Mouse (Mus musculus) forebrain, postnatal 0 days (tissue): ENCODE measurements at regions not wholly inside any gene's neighbourhood (a gene's known extent, or its start where the extent isn't known, plus 50 kb on each side); places are given as distances from the start of the nearest gene placed in this dataset.

Experiments used
- ATAC-seq: fragments of 200-750 bp; cut with Nextera tagmentation; 2 replicates; pipeline ENCODE4 v1.8.0; 2017; ENCODE audit warnings: mild to moderate bottlenecking, moderate library complexity
- DNase-seq: peaks from one replicate; pipeline ENCODE4 v3.0.0-alpha.2; 2015
- H3K27ac ChIP-seq: fragments of 300-500 bp; sonication (generic); 2 replicates; pipeline ENCODE4 v1.5.1; 2014; ENCODE audit warnings: low read depth, mild to moderate bottlenecking, antibody characterized with exemption, low read length, moderate library complexity, mixed read lengths
- H3K27me3 ChIP-seq: fragments of 300-500 bp; sonication (generic); 2 replicates; pipeline ENCODE4 v1.6.1; 2014; ENCODE audit warnings: mild to moderate bottlenecking, low read length, mixed read lengths; ENCODE audit not compliant: insufficient read depth
- H3K36me3 ChIP-seq: fragments of 300-500 bp; sonication (generic); 2 replicates; pipeline ENCODE4 v1.6.1; 2014; ENCODE audit warnings: mild to moderate bottlenecking, moderate library complexity; ENCODE audit not compliant: insufficient read depth
- H3K4me1 ChIP-seq: fragments of 300-500 bp; sonication (generic); 2 replicates; pipeline ENCODE4 v1.6.1; 2014; ENCODE audit warnings: antibody characterized with exemption; ENCODE audit not compliant: insufficient read depth
- H3K4me2 ChIP-seq: fragments of 300-500 bp; sonication (generic); 2 replicates; pipeline ENCODE4 v1.6.1; 2014; ENCODE audit warnings: low read depth, mild to moderate bottlenecking, moderate library complexity
- H3K4me3 ChIP-seq: fragments of 300-500 bp; sonication (generic); 2 replicates; pipeline ENCODE4 v1.5.1; 2014; ENCODE audit warnings: low read depth, low read length, mixed read lengths
- H3K9ac ChIP-seq: fragments of 300-500 bp; sonication (generic); 2 replicates; pipeline ENCODE4 v1.6.1; 2014; ENCODE audit warnings: mild to moderate bottlenecking
- H3K9me3 ChIP-seq: fragments of 300-500 bp; sonication (generic); 2 replicates; pipeline ENCODE4 v1.6.1; 2016; ENCODE audit warnings: low read length
- CTCF ChIP-seq: sonication (generic); IDR thresholded peaks from 2 replicates; pipeline ENCODE4 v1.5.1; 2016; ENCODE audit warnings: antibody characterized with exemption, control low read depth, low read depth
- WGBS: fragments of 180-500 bp; shearing (Covaris S2); extraction: QIAGEN DNeasy Blood & Tissue Kit; methylation state at CpG from one replicate; pipeline ENCODE4 v1.1.7; 2014; 5-methylcytosine and 5-hydroxymethylcytosine counted together

DNA sequence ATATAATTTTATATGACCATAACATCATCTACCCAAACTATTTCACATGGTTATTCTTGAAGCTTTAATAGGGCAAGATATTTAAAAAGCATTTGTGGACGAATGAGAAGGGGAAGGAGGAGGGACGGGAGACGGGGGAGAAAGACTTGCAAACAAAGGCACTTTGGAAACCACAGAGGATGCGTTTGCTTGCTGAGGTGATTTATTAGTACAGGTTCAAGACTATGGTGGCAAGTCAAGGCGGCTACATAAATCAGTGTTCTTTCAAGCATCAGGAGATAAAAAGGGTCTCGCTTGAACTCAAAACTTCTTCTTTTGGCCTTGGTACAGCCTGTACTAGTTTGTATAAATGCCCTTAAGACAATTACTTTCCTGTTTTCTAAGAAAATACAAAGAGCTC lies 183.8 kb upstream of the Nr4a3 start:
- H3K9me3 ChIP-seq: no peaks in the 10 kb centered on the region
- H3K4me1 ChIP-seq: no peaks in the 10 kb centered on the region
- no peak for DNase-seq
- no peak overlapping the region for H3K27ac ChIP-seq
- no peaks in the 10 kb centered on the region for H3K36me3 ChIP-seq
- WGBS: 69% methylated on average over 6 of the region's 6 CpGs
- H3K4me2 ChIP-seq: no peak overlapping the region
- H3K27me3 ChIP-seq: no peaks in the 10 kb centered on the region
- no peak overlapping the region for H3K9ac ChIP-seq
- TF ChIP-seq CTCF: no peak
- no peak overlapping the region for H3K4me3 ChIP-seq
- no peak for ATAC-seq

DNA sequence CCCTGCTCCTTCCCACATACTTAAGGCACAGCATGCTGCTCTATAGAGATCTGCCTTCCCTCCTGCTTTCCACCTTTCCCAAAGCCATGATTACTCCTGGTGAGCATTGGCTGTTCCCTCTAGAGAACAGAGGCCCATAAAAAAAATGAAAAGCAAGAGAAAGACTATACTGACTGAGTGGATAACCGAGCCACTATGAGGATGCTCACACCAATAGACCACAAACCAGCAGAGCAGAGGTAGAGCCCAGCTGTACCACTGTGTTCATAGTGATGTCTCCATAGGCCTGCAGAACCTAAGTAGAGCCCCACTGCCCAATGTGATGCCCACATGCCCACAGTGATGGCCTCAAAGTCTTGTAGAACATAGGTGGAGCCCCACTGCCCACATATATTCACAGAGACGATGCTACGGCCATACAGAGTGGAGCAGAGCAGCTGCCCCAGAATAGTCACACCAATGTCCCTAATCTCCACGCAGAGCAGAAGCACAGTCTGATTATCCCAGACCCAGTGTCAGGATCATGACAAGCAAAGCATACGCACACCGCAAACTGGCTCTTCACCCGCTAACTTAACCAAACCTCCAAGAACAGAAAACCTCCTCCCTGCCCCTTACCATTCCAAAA lies 174.8 kb upstream of the Nr4a3 start:
- no peak overlapping the region for H3K9ac ChIP-seq
- H3K9me3 ChIP-seq: no peaks in the 10 kb centered on the region
- H3K4me2 ChIP-seq: no peak overlapping the region
- TF ChIP-seq CTCF: no peak
- no peaks in the 10 kb centered on the region for H3K4me1 ChIP-seq
- H3K27ac ChIP-seq: no peak overlapping the region
- no peaks in the 10 kb centered on the region for H3K27me3 ChIP-seq
- no peaks in the 10 kb centered on the region for H3K36me3 ChIP-seq
- no peak for DNase-seq
- ATAC-seq: no peak
- 91% methylated on average over 7 of the region's 7 CpGs for WGBS
- H3K4me3 ChIP-seq: no peak overlapping the region

DNA sequence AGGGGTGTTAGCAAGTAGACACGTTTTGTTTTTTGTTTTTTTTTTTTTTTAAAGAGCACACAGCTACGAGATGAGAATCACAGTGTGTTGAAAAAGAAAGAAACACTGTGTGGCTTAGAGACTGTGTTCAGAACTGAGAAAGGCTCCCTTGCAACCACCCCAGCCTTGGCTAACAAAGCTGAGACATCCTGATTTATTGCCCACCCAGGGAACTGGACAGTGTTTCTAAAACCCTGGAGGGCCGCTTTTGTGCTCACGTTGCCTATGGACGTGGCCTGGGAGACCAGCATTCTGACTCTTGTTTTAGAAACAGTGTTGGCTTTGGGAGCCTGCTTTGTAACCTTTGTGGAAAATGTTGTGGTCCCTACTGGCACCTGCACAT lies 174.3 kb upstream of the Nr4a3 start:
- Histone ChIP-seq H3K27ac (no peak overlapping the region), H3K4me3 (no peak overlapping the region), H3K9ac (no peak overlapping the region), H3K27me3 (no peaks in the 10 kb centered on the region), H3K4me2 (no peak overlapping the region), H3K4me1 (no peaks in the 10 kb centered on the region), H3K36me3 (no peaks in the 10 kb centered on the region), H3K9me3 (no peaks in the 10 kb centered on the region)
- TF ChIP-seq CTCF: no peak
- 70% methylated on average over 5 of the region's 5 CpGs for WGBS
- no peak for ATAC-seq
- no peak for DNase-seq

DNA sequence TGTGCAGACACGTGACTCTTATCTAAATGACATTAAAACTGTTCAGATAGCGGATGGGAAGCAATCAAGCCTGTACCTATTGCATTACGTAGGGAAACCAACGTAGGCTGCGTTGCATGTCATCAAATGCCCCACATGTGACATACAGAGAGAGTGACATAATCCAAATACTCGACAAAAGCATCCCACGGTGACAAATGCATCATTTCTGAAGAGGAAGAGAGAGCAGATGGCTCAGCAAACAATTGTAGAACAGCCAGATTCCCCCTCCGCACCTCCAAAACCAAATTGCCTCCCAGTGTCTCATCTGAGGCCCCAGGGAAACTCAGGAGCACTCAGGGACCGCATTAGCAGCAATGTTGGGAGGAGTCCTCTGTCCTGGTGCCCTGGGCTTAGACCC lies 163.4 kb upstream of the Nr4a3 start:
- Histone ChIP-seq H3K36me3 (no peaks in the 10 kb centered on the region), H3K4me1 (peaks cover 3% of the 10 kb centered on the region; the same call in 1 of the 2 replicates), H3K9me3 (no peaks in the 10 kb centered on the region), H3K27me3 (no peaks in the 10 kb centered on the region), H3K4me3 (no peak overlapping the region), H3K9ac (no peak overlapping the region; the same call in 1 of the 2 replicates), H3K4me2 (no peak overlapping the region), H3K27ac (peak overlapping the region; percentile 69)
- WGBS: 46% methylated on average over 9 of the region's 9 CpGs
- TF ChIP-seq CTCF: no peak
- DNase-seq (peak; percentile 54), ATAC-seq (peak; percentile 82)

DNA sequence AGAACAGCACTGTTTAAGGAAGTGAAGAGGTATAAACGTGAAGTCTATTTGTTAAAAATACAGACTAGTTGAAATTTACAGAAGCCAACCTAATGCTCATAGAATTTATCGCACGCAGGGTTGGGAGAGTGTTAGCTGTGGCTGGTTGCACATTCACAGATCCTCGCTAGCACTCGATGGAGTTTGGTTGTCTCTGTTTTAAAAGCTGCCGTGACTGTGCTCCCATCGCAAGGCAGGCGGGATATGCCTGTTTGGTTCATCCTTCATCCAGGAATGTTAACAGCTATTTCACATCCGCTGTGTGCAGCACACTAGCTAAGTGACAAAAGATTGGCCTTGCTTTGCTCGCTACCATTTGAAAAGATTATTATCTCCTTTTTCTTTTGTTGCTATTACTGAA lies 162.9 kb upstream of the Nr4a3 start:
- 51% methylated on average over 10 of the region's 10 CpGs for WGBS
- Histone ChIP-seq H3K9me3 (no peaks in the 10 kb centered on the region), H3K9ac (no peak overlapping the region; the same call in 1 of the 2 replicates), H3K27ac (peak overlapping the region; percentile 69), H3K27me3 (no peaks in the 10 kb centered on the region), H3K36me3 (no peaks in the 10 kb centered on the region), H3K4me1 (peaks cover 3% of the 10 kb centered on the region; the same call in 1 of the 2 replicates), H3K4me2 (no peak overlapping the region), H3K4me3 (no peak overlapping the region)
- DNase-seq (peak; percentile 54), ATAC-seq (peak; percentile 64)
- no peak for TF ChIP-seq CTCF

DNA sequence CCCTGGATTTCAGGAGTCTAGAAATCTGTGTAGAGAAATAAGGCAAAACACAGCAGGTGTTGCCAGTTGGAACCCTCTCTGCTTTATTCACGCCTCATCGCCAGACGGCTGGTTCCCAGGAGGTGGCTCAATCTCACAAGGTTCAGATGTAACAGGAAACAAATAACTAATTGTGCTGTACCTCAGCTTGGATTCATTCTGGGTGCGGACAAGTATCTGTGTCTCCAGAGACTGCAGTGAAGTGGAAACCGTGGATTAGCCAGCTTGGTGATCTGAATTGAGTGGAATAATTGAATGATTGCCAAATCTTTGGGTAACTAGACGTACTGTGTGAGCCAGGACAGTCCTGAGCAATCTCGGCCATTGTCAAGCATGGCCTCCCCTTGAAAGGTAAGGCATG lies 145.4 kb upstream of the Nr4a3 start:
- no peaks in the 10 kb centered on the region for H3K27me3 ChIP-seq
- no peaks in the 10 kb centered on the region for H3K4me1 ChIP-seq
- ATAC-seq: peak; percentile 53
- WGBS: 21% methylated on average over 7 of the region's 7 CpGs
- no peak overlapping the region for H3K4me2 ChIP-seq
- H3K9ac ChIP-seq: no peak overlapping the region
- no peak overlapping the region for H3K4me3 ChIP-seq
- no peak overlapping the region for H3K27ac ChIP-seq
- TF ChIP-seq CTCF: no peak
- H3K36me3 ChIP-seq: no peaks in the 10 kb centered on the region
- DNase-seq: peak; percentile 44
- no peaks in the 10 kb centered on the region for H3K9me3 ChIP-seq

DNA sequence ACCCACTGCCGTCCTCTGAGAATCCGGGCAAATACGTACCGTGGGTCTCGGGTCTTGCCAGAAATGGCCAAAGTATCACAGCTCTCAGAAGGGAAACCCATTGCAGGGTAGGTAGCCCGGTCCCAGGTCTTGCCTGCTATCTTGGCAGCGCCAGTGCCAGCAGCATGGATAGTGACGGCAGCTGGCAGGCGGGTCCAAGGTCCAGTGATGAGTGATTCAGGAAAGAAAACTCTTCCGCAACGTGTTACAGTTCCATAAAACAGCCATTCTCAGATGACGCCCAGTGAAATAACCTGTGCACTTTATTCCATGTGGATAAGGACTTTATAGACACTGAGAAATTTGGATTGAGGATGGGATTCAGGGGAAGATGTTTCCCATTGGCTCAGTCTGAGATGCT lies 142.2 kb upstream of the Nr4a3 start:
- WGBS: 94% methylated on average over 12 of the region's 12 CpGs
- no peak overlapping the region for H3K4me3 ChIP-seq
- DNase-seq: no peak
- TF ChIP-seq CTCF: no peak
- no peaks in the 10 kb centered on the region for H3K36me3 ChIP-seq
- H3K9ac ChIP-seq: no peak overlapping the region
- no peak overlapping the region for H3K4me2 ChIP-seq
- H3K9me3 ChIP-seq: peaks cover 5% of the 10 kb centered on the region; the same call in 1 of the 2 replicates
- H3K27me3 ChIP-seq: no peaks in the 10 kb centered on the region
- H3K4me1 ChIP-seq: no peaks in the 10 kb centered on the region
- no peak overlapping the region for H3K27ac ChIP-seq
- no peak for ATAC-seq
